Mouse (Mus musculus) lung, embryonic 15.5 days (tissue): Measurements from ENCODE around the gene Hba-x. TPM values are rescaled to one million over a fixed set of nuclear protein-coding genes. Genes with fewer than 3 reads are reported as not detected.
"Not testable (repeated sequence)": the region's sequence is repeated elsewhere in the genome, so short reads cannot be mapped to it uniquely, and the experiment has no call there.

Experiments
- ATAC-seq: fragments of 200-750 bp; cut with Nextera tagmentation; 2 replicates; pipeline ENCODE4 v1.8.0; 2017; ENCODE audit warnings: moderate number of reproducible peaks, borderline replicate concordance; ENCODE audit not compliant: low FRiP score, low TSS enrichment; ENCODE audit errors: extremely low read depth
- H3K27ac ChIP-seq: fragments of 300-500 bp; sonication (generic); 2 replicates; pipeline ENCODE4 v1.5.1; 2015; ENCODE audit warnings: moderate library complexity, mild to moderate bottlenecking, inconsistent platforms
- H3K27me3 ChIP-seq: fragments of 300-500 bp; sonication (generic); 2 replicates; pipeline ENCODE4 v1.6.1; 2015; ENCODE audit warnings: inconsistent platforms
- H3K36me3 ChIP-seq: fragments of 300-500 bp; sonication (generic); 2 replicates; pipeline ENCODE4 v1.6.1; 2015; ENCODE audit warnings: inconsistent platforms
- H3K4me1 ChIP-seq: fragments of 300-500 bp; sonication (generic); 2 replicates; pipeline ENCODE4 v1.6.1; 2015; ENCODE audit warnings: inconsistent platforms
- H3K4me2 ChIP-seq: fragments of 300-500 bp; sonication (generic); 2 replicates; pipeline ENCODE4 v1.6.1; 2015; ENCODE audit warnings: inconsistent platforms, mild to moderate bottlenecking, moderate library complexity
- H3K4me3 ChIP-seq: fragments of 300-500 bp; sonication (generic); 2 replicates; pipeline ENCODE4 v1.5.1; 2015; ENCODE audit warnings: mild to moderate bottlenecking, inconsistent platforms
- H3K9ac ChIP-seq: fragments of 300-500 bp; sonication (generic); 2 replicates; pipeline ENCODE4 v1.6.1; 2015; ENCODE audit warnings: inconsistent platforms
- H3K9me3 ChIP-seq: fragments of 300-500 bp; sonication (generic); 2 replicates; pipeline ENCODE4 v1.6.1; 2016; ENCODE audit warnings: inconsistent platforms
- WGBS: fragments of 180-500 bp; shearing (Covaris S2); methylation state at CpG from one replicate; pipeline ENCODE4 v1.1.7; 2015; 5-methylcytosine and 5-hydroxymethylcytosine counted together
- polyA plus RNA-seq: library from polyadenylated mRNA; unstranded; fragments of >200 nt; fragmentation: Nextera tagmentation; extraction: Ambion mirVana; gene quantifications from 2 replicates; pipeline ENCODE4 v1.2.1, GENCODE M21; 2015

Gene Hba-x
- polyA plus RNA-seq, 1 experiment from 2014 or later: 160 TPM

- Histone ChIP-seq H3K36me3 (no peaks in the 10 kb centered on the region), H3K27me3 (peaks cover 28% of the 10 kb centered on the region), H3K4me2 (no peak overlapping the region), H3K4me3 (no peak overlapping the region), H3K9me3 (no peaks in the 10 kb centered on the region), H3K4me1 (no peaks in the 10 kb centered on the region), H3K27ac (no peak overlapping the region), H3K9ac (no peak overlapping the region)
- no peak for ATAC-seq
- WGBS: 54% methylated on average over 21 of the region's 21 CpGs
Observed at GRCm38 (mm10) chr11:32277736-32278457, 1.7 kb downstream of the Hba-x start.

DNA sequence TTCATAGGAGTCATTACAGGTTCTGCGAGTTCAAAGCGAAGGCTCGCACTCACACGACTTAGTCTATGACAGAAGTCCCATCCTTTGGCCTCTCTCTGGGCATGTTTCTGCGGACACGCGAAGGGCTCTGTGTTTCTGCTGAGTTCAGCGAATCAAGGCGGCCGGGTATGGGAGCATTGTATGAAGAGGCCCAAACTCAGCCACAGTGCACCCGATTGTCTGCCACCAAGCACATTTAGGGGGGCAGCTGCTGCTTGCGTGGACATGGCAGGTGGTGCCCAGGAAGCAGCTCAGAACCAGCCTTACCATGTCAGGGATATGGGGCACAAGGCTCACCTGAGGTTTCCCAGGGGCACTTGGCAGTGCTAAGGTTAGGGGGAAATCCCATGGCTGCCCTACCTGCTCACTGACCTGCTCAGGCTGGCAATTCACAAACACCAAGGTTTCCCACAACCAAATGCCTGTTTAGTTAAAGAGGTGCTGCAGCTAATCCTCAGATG lies 2.3 kb downstream of the Hba-x start:
- no peak overlapping the region for H3K4me3 ChIP-seq
- H3K27ac ChIP-seq: no peak overlapping the region
- H3K9ac ChIP-seq: no peak overlapping the region
- H3K9me3 ChIP-seq: no peaks in the 10 kb centered on the region
- H3K27me3 ChIP-seq: peaks cover 28% of the 10 kb centered on the region
- H3K4me2 ChIP-seq: no peak overlapping the region
- H3K36me3 ChIP-seq: no peaks in the 10 kb centered on the region
- WGBS: 71% methylated on average over 12 of the region's 12 CpGs
- ATAC-seq: no peak
- H3K4me1 ChIP-seq: no peaks in the 10 kb centered on the region

GRCm38 (mm10) chr11:32280646-32281045 lies 4.4 kb downstream of the Hba-x start:
- H3K36me3 ChIP-seq: no peaks in the 10 kb centered on the region
- no peak overlapping the region for H3K9ac ChIP-seq
- H3K27ac ChIP-seq: no peak overlapping the region
- 61% methylated on average over 2 of the region's 2 CpGs for WGBS
- no peak for ATAC-seq
- no peak overlapping the region for H3K4me2 ChIP-seq
- H3K4me1 ChIP-seq: no peaks in the 10 kb centered on the region
- H3K9me3 ChIP-seq: no peaks in the 10 kb centered on the region
- no peak overlapping the region for H3K4me3 ChIP-seq
- peaks cover 28% of the 10 kb centered on the region for H3K27me3 ChIP-seq

GRCm38 (mm10) chr11:32281416-32282144 lies 5.4 kb downstream of the Hba-x start:
- no peaks in the 10 kb centered on the region for H3K4me1 ChIP-seq
- no peak overlapping the region for H3K4me2 ChIP-seq
- H3K4me3 ChIP-seq: no peak overlapping the region
- ATAC-seq: no peak
- no peak overlapping the region for H3K27ac ChIP-seq
- no peaks in the 10 kb centered on the region for H3K9me3 ChIP-seq
- no peak overlapping the region for H3K9ac ChIP-seq
- 63% methylated on average over 1 of the region's 1 CpGs for WGBS
- no peaks in the 10 kb centered on the region for H3K36me3 ChIP-seq
- H3K27me3 ChIP-seq: peaks cover 27% of the 10 kb centered on the region

DNA sequence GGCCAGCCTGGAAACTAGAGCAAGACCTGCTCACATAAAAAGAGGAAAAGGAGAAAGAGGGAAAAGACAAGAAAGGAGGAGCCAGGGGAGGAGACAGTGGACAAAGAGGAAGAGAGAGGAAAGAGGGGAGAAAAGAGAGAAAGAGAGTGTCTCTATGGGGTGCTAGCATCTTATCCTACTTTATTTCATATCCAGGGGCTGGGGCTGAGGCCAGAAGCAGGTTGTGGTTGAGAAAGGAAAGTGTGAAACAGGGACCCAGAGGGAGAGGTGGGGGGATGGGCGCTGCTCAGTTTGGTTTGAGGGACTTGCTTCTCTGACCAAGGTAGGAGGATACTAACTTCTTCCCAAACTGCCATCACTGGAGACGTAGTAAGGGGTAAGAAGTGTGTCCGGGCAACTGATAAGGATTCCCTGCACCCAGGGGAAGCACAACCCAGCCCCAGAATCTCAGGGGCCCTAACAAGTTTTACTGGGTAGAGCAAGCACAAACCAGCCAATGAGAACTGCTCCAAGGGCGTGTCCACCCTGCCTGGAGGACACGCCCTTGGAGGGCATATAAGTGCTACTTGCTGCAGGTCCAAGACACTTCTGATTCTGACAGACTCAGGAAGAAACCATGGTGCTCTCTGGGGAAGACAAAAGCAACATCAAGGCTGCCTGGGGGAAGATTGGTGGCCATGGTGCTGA lies 7.0 kb downstream of the Hba-x start, which contains the start of gene Hba-a1:
Gene Hba-a1, plus strand, starts transcription at position 421 of the 687 bp plus-strand sequence.
- not testable (repeated sequence) for H3K4me3 ChIP-seq, H3K36me3 ChIP-seq, H3K4me1 ChIP-seq, H3K4me2 ChIP-seq, H3K9me3 ChIP-seq, H3K27ac ChIP-seq, H3K9ac ChIP-seq
- peak; percentile 57 for ATAC-seq
- peaks cover 20% of the 10 kb centered on the region for H3K27me3 ChIP-seq
- 25% methylated on average over 1 of the region's 5 CpGs for WGBS

DNA sequence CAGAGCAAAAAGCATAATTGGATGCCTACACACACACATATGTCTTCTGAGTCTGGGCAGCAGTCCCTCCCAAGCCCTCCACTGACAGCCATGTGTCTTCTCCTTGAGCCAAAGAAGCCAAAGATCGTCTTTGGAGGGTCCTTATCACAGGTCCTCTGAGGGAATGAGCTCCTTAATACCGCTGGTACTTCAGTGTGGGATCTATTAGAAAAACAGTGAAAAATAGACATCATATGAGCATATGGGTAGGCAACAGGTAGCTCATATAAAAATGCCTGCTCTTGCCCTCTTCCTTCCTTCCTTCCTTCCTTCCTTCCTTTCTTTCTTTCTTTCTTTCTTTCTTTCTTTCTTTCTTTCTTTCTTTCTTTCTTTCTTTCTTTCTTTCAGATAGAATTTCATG lies 8.4 kb downstream of the Hba-x start:
- 28% methylated on average over 2 of the region's 2 CpGs for WGBS
- not testable (repeated sequence) for H3K9ac ChIP-seq, H3K4me1 ChIP-seq, H3K4me3 ChIP-seq, H3K9me3 ChIP-seq, ATAC-seq, H3K4me2 ChIP-seq, H3K27ac ChIP-seq, H3K36me3 ChIP-seq
- H3K27me3 ChIP-seq: peaks cover 10% of the 10 kb centered on the region

- no peak overlapping the region for H3K27ac ChIP-seq
- H3K9me3 ChIP-seq: no peaks in the 10 kb centered on the region
- no peak overlapping the region for H3K4me3 ChIP-seq
- ATAC-seq: no peak
- H3K4me2 ChIP-seq: no peak overlapping the region
- no peaks in the 10 kb centered on the region for H3K36me3 ChIP-seq
- H3K9ac ChIP-seq: no peak overlapping the region
- H3K27me3 ChIP-seq: peaks cover 9% of the 10 kb centered on the region
- WGBS: 72% methylated on average over 7 of the region's 7 CpGs
- H3K4me1 ChIP-seq: no peaks in the 10 kb centered on the region
Observed at GRCm38 (mm10) chr11:32285031-32285775, 9.0 kb downstream of the Hba-x start.

GRCm38 (mm10) chr11:32285887-32286286 lies 9.7 kb downstream of the Hba-x start:
- not testable (repeated sequence) for H3K4me3 ChIP-seq, H3K9ac ChIP-seq, ATAC-seq, H3K36me3 ChIP-seq, H3K4me1 ChIP-seq, H3K4me2 ChIP-seq, H3K27ac ChIP-seq, H3K27me3 ChIP-seq, H3K9me3 ChIP-seq

- H3K9ac ChIP-seq, H3K27me3 ChIP-seq, H3K9me3 ChIP-seq, H3K36me3 ChIP-seq, H3K4me1 ChIP-seq, H3K27ac ChIP-seq: not testable (repeated sequence)
- 18% methylated on average over 29 of the region's 33 CpGs for WGBS
- Histone ChIP-seq H3K4me3 (peak within 1 kb of the TSS; percentile 19; the same call in 1 of the 2 replicates), H3K4me2 (peak within 1 kb of the TSS; percentile 54)
- ATAC-seq: peak; percentile 54; the same call in 1 of the 2 replicates
Observed at GRCm38 (mm10) chr11:32286695-32287492, 10.7 kb downstream of the Hba-x start, which contains the start of gene Hbq1b. Gene Hbq1b, plus strand, starts transcription at chr11:32286965.

DNA sequence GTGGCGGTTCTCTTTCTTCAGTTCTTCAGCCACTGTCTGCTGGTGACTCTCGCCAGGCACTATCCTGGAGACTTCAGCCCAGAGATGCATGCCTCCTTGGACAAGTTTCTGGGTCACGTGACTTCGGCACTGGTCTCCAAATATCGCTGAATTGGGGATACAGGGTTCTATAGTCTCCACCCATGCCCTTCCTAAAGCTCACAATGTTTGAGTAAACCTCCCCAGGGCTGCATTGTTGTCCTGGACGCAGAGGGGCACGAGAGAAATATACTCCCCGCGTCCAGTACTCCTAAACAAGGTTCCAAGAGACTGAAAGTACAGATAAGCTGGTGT lies 11.3 kb downstream of the Hba-x start:
- 64% methylated on average over 9 of the region's 9 CpGs for WGBS
- Histone ChIP-seq H3K27me3 (peaks cover 9% of the 10 kb centered on the region), H3K9me3 (no peaks in the 10 kb centered on the region), H3K36me3 (no peaks in the 10 kb centered on the region), H3K4me3 (no peak overlapping the region), H3K4me2 (no peak overlapping the region), H3K27ac (no peak overlapping the region), H3K4me1 (no peaks in the 10 kb centered on the region), H3K9ac (no peak overlapping the region)
- ATAC-seq: no peak

GRCm38 (mm10) chr11:32292819-32293218 lies 16.6 kb downstream of the Hba-x start:
- not testable (repeated sequence) for H3K9ac ChIP-seq, H3K27ac ChIP-seq, H3K4me1 ChIP-seq, H3K27me3 ChIP-seq, ATAC-seq, H3K4me2 ChIP-seq, H3K9me3 ChIP-seq, H3K4me3 ChIP-seq, H3K36me3 ChIP-seq
- 81% methylated on average over 4 of the region's 4 CpGs for WGBS
